Mouse (Mus musculus): ENCODE results near the gene Socs7. TPM values are rescaled to one million over a fixed set of nuclear protein-coding genes. Genes with fewer than 3 reads are reported as not detected.

Gene Socs7
- polyA plus RNA-seq, 1 experiment from 2014 or later: 1.1 TPM

DNA sequence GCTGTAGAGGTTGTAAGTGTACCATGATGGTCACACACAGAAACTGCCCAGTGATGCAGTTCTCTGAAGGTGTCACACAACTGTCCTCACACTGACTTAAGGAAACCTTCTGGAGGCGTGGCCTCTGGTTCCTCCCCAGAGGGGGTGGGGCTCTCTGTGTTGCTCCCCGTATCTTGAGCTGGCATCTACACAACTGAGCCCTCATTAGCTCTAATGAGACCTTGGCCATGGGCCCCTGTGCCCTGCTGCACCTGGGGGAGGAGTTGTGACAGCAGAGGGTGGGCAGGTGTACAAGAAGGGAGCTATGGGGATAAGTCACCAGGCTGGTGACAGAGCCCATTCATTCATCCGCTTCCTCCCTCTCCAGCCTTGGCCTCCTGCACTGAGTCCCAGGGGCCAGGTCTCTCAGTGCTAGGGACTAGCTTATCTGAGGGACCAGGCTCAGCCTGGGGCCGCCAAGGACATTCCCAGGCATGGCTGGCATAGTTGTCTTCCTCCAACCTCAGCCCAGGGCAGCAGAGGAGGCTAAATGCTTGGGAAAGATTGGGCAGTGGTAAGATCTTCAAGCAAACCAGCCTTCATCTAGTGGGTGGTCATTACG lies 61.8 kb downstream of the Socs7 start:
- Histone ChIP-seq H3K9ac (peak overlapping the region; percentile 66), H3K27me3 (no peaks in the 10 kb centered on the region), H3K4me3 (replicated peaks) (peak overlapping the region; percentile 45), H3K4me1 (replicated peaks) (peaks cover 73% of the 10 kb centered on the region), H3K9me3 (replicated peaks) (no peaks in the 10 kb centered on the region), H3K27ac (peak overlapping the region; percentile 90), H3K4me2 (peak overlapping the region; percentile 72), H3K36me3 (no peaks in the 10 kb centered on the region)
- ATAC-seq (ENCODE audit: low read depth) (peak; percentile 73), DNase-seq (peak; percentile 81)
- 24% methylated on average over 5 of the region's 5 CpGs for WGBS (ENCODE audit: insufficient replicate concordance)

DNA sequence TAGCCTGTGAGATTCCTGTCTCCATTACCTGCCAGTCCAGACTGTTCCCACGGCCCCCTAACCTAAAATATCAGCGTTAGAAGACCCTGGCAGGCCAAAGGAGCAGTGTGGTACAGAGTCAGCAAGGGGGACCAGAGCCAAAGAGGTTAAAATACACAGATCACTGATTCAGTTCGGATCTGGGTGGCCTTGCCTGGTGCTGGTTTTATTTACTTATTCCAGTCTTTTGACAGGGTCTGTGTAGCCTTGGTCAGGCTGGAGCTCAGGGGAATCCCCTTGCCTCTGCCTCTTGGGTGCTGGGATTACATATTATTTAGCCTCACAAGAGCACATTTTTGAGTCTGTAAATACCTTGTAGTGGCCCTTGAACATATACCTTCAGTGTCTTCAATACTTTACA lies 62.5 kb downstream of the Socs7 start:
- Histone ChIP-seq H3K27me3 (no peaks in the 10 kb centered on the region), H3K27ac (peak overlapping the region; percentile 90), H3K4me3 (replicated peaks) (no peak overlapping the region), H3K36me3 (no peaks in the 10 kb centered on the region), H3K4me2 (peak overlapping the region; percentile 72), H3K9me3 (replicated peaks) (no peaks in the 10 kb centered on the region), H3K9ac (peak overlapping the region; percentile 66), H3K4me1 (replicated peaks) (peaks cover 80% of the 10 kb centered on the region)
- DNase-seq (no peak), ATAC-seq (ENCODE audit: low read depth) (no peak)
- WGBS (ENCODE audit: insufficient replicate concordance): 58% methylated on average over 3 of the region's 3 CpGs

DNA sequence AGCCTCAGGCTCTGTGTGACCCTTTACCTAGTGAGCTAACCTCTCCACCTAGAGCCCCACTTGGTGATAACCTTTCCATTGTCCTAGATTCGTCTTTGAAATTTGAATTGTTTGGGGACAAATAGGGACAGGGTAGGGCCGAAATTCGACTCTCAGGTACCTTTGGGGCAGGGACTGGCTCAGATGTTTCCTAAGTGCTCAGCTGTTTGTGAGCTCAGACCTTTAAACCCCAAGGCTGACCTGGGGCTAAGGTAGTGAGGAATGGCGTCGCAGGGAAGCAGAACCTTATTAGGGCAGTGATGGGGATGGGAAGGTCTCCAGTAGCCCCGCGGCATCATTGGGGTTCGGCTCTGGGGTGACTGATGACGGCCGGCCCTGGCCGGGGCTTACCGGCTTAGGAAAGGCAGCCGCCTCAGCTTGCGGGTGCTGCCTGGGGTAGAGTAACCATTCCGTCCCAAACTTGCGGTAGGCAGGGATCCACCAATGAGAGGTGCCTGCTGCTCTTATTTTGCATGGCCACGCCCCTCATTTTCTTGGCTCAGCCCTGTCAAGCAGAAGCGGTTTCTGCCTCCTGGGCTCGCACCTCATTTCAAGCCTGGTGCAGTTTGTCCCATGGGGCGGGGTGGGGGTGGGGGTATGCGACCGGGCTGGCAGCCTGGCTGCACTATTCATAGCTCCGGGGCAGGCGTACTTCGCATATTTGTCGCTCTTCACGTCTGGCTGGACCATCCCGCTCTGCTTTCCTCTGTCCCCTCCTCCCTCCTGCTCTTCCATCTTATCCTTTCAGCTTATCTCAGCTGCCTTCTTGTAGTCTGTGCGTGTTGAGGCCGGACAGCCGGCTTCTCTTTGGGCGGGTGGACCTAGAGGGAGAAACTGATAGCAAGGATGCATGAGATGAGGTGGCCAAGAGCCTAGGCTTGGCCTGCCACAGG lies 65.7 kb downstream of the Socs7 start:
- Histone ChIP-seq H3K4me2 (peak overlapping the region; percentile 89), H3K36me3 (no peaks in the 10 kb centered on the region), H3K9me3 (replicated peaks) (no peaks in the 10 kb centered on the region), H3K4me3 (replicated peaks) (peak overlapping the region; percentile 59), H3K4me1 (replicated peaks) (peaks cover 85% of the 10 kb centered on the region), H3K27me3 (no peaks in the 10 kb centered on the region), H3K9ac (peak overlapping the region; percentile 79), H3K27ac (peak overlapping the region; percentile 96)
- WGBS (ENCODE audit: insufficient replicate concordance): 2% methylated on average over 32 of the region's 32 CpGs
- DNase-seq (peak; percentile 85), ATAC-seq (ENCODE audit: low read depth) (peak; percentile 85)

DNA sequence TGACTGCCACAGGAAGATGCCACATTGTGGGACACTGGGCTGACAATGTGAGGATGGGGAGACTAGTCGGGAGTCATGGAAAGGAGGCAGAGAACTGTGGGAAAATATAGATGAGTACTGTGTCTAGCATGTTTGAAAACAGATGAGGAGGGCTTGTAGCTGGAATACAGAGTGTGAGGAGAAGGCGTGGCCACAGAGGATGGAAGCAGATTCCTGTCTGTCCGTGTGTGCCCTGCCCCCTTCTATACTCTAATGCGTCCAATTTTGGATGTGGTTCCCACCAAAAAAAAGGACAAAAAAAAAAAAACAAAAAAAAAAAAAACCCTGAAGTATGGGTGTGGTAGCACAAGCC lies 66.4 kb downstream of the Socs7 start:
- ATAC-seq (ENCODE audit: low read depth) (peak; percentile 4; the same call in 1 of the 2 replicates), DNase-seq (no peak)
- no peaks in the 10 kb centered on the region for H3K36me3 ChIP-seq
- peak overlapping the region; percentile 96 for H3K27ac ChIP-seq
- WGBS (ENCODE audit: insufficient replicate concordance): 34% methylated on average over 4 of the region's 4 CpGs
- H3K9ac ChIP-seq: peak overlapping the region; percentile 79
- peaks cover 85% of the 10 kb centered on the region for H3K4me1 ChIP-seq (replicated peaks)
- peak overlapping the region; percentile 89 for H3K4me2 ChIP-seq
- H3K9me3 ChIP-seq (replicated peaks): no peaks in the 10 kb centered on the region
- H3K4me3 ChIP-seq (replicated peaks): peak overlapping the region; percentile 59
- no peaks in the 10 kb centered on the region for H3K27me3 ChIP-seq

DNA sequence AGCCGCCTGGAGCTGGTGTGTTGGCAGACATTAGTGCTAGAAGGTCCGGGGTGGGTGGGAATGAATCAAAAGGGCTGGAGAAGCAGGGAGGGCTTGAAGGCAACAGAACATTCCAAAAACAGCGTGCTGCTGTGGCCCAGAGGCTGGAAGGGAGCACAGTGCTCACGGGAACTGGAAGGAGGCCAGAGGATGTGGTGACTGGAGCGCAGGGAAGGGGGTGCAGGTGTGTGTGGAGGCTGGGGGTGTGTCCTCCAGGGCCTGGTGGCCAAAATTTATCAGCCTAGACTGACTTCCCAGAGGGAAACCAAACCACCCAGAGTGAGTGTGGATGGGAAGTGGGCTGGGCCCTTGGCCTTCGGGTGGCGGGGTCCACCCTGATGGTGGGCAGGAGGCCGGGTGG lies 67.3 kb downstream of the Socs7 start:
- Histone ChIP-seq H3K4me1 (replicated peaks) (peaks cover 85% of the 10 kb centered on the region), H3K27ac (peak overlapping the region; percentile 96), H3K27me3 (no peaks in the 10 kb centered on the region), H3K4me2 (peak overlapping the region; percentile 89), H3K36me3 (no peaks in the 10 kb centered on the region), H3K9ac (peak overlapping the region; percentile 79), H3K9me3 (replicated peaks) (no peaks in the 10 kb centered on the region), H3K4me3 (replicated peaks) (no peak overlapping the region)
- ATAC-seq (ENCODE audit: low read depth): no peak
- no peak for DNase-seq
- 73% methylated on average over 8 of the region's 8 CpGs for WGBS (ENCODE audit: insufficient replicate concordance)

DNA sequence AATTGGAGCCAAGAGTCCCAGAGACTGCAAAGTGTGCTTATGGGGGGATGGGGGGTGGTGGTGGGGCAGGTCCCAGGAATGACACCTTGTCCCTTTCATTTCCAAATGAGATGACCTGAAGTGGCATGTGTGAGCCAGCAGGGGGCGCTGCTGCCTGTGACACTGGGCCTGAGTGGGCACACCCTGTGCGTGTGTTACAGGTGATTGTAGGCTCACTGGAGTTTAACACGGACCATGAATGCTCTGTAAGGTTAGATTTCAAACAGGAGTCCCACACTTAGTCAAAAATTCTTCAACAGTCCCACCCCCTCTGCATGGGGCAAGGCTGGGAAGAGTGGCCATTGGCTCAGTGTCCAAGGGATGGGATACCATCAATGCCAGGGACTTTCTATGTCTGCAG lies 69.7 kb downstream of the Socs7 start:
- no peaks in the 10 kb centered on the region for H3K27me3 ChIP-seq
- ATAC-seq (ENCODE audit: low read depth): no peak
- H3K9ac ChIP-seq: 0 out of 2 replicates have a peak overlapping the region, but pooled peaks have one; percentile 27
- H3K4me1 ChIP-seq (replicated peaks): peaks cover 90% of the 10 kb centered on the region
- H3K9me3 ChIP-seq (replicated peaks): no peaks in the 10 kb centered on the region
- no peak overlapping the region for H3K4me2 ChIP-seq
- peak; percentile 70 for DNase-seq
- peak overlapping the region; percentile 65 for H3K27ac ChIP-seq
- WGBS (ENCODE audit: insufficient replicate concordance): 8% methylated on average over 3 of the region's 3 CpGs
- H3K36me3 ChIP-seq: no peaks in the 10 kb centered on the region
- H3K4me3 ChIP-seq (replicated peaks): no peak overlapping the region

DNA sequence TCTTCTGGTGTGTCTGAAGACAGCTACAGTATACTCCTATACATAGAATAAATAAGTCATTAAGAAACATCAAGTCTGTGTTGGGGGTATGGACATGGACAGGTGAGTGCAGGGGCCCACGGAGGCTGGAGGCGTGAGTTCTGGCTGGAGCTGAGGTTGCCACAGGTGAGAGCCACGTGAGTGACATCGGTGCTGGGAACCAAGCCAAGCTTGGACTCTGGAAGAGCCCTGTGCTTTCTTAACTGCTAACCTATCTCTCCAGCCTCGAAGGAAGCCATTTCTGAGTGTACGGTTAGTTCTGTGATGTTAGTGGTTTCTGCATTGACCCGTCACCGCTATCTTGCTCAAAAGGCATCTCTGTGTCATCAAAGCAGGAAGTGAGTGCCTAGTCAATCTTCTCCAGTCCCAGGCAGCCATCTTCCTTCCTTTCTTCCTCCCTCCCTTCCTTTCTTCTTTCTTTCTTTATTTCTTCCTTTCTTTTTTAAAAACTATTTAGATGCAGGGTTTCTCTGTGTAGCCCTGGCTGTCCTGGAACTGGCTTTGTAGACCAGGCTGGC lies 70.7 kb downstream of the Socs7 start:
- H3K36me3 ChIP-seq: no peaks in the 10 kb centered on the region
- H3K27me3 ChIP-seq: no peaks in the 10 kb centered on the region
- no peak for ATAC-seq (ENCODE audit: low read depth)
- 36% methylated on average over 8 of the region's 8 CpGs for WGBS (ENCODE audit: insufficient replicate concordance)
- peaks cover 91% of the 10 kb centered on the region for H3K4me1 ChIP-seq (replicated peaks)
- H3K27ac ChIP-seq: peak overlapping the region; percentile 100
- H3K9me3 ChIP-seq (replicated peaks): no peaks in the 10 kb centered on the region
- no peak for DNase-seq
- no peak overlapping the region for H3K9ac ChIP-seq
- no peak overlapping the region for H3K4me2 ChIP-seq
- no peak overlapping the region for H3K4me3 ChIP-seq (replicated peaks)

DNA sequence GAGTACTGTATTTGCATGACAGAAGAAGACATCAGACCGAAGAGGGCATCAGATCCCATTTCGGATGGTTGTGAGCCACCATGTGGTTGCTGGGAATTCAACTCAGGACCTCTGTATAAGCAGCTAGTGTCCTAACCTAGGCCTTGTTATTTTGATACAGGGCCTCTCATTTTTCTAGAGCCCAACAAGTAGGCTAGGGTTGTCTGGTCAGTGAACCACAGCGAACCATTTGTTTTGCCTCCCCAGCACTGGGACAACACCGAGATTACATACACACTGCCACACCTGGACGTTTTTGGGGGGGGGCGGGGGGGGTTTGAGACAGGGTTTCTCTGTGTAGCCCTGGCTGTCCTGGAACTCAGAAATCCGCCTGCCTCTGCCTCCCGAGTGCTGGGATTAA lies 71.8 kb downstream of the Socs7 start:
- 68% methylated on average over 8 of the region's 8 CpGs for WGBS (ENCODE audit: insufficient replicate concordance)

DNA sequence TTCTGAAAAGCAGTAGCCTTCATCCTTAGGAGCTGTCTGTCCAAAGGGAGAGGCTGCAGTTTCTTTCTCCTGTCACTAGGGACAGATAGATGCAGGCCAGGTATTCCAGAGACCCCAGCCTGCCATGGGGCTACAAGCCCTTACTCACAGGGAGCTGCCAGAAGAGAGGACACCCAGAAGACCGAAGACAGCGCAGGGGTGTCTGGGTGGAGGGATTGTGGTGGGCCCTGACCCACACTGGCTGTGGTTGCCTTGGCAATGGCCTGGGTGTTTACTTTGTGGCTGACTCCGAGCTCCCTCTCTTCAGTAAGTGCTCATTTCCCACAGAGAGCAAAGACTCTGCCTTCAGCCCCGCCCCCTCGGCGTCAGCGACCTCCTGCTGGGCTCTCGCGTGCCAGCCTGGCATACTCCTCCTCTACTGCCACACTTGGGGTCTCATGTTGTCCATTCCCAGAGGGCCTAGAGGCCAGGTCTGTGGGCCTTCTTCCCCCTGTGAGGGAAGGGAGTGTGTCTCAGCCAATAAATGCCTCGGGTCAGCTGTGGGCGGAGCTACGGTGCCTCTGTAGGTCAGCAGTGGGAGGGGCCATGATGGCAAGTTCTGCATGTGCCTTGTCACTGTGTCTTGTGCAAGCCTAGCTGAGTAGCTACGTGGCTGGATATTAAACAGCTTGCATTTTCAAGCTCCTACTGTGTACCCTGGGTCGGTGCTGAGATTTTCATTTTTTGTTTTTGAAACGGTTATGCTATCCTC lies 72.5 kb downstream of the Socs7 start:
- H3K9ac ChIP-seq: peak overlapping the region; percentile 75
- H3K4me3 ChIP-seq (replicated peaks): peak overlapping the region; percentile 65
- H3K27me3 ChIP-seq: no peaks in the 10 kb centered on the region
- peak; percentile 80 for ATAC-seq (ENCODE audit: low read depth)
- H3K36me3 ChIP-seq: no peaks in the 10 kb centered on the region
- H3K27ac ChIP-seq: peak overlapping the region; percentile 100
- 1% methylated on average over 15 of the region's 15 CpGs for WGBS (ENCODE audit: insufficient replicate concordance)
- peak; percentile 96 for DNase-seq
- peak overlapping the region; percentile 77 for H3K4me2 ChIP-seq
- no peaks in the 10 kb centered on the region for H3K9me3 ChIP-seq (replicated peaks)
- H3K4me1 ChIP-seq (replicated peaks): peaks cover 92% of the 10 kb centered on the region

More for the DNA sequence above, 71.8 kb downstream of the Socs7 start:
- Histone ChIP-seq H3K4me1 (replicated peaks) (peaks cover 92% of the 10 kb centered on the region), H3K9me3 (replicated peaks) (no peaks in the 10 kb centered on the region), H3K27me3 (no peaks in the 10 kb centered on the region), H3K9ac (0 out of 2 replicates have a peak overlapping the region, but pooled peaks have one; percentile 4), H3K27ac (peak overlapping the region; percentile 100), H3K4me3 (replicated peaks) (no peak overlapping the region), H3K4me2 (peak overlapping the region; percentile 77), H3K36me3 (no peaks in the 10 kb centered on the region)
- ATAC-seq (ENCODE audit: low read depth) (no peak), DNase-seq (no peak)

DNA sequence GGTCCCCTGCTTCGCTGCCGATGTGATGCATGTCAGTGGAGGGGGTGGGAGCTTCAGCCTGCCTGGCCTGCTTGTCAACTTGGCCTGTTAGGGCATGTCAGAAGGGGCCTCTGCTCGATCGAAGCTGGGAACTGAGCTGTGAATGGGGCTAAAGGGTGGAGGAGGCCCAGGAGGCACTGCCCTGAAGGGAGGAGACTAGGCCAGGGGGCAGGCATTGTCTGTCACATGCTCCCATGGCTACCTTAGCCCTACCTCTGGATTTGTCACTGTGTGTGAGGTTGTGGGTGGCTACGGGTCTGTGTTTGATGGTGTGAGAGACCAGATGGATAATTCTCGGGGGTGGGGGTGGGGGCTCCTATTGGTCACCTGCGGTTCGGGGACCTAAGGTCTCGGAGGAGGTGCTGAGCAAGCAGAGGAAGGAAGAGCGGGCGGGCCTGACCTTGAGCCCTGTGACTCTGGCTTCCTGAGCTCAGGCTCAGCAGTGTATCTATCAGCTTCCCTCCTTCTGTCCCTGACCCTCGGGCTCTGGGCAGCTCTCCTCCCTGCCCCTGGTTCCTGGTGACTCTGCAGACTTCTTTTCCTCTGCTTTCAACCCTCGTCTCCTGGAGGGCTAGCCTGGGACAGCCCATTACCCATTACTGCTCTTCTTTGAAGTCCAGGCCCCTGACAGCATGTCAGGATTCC lies 73.6 kb downstream of the Socs7 start:
- H3K4me3 ChIP-seq (replicated peaks): peak overlapping the region; percentile 65
- peak overlapping the region; percentile 100 for H3K27ac ChIP-seq
- H3K27me3 ChIP-seq: no peaks in the 10 kb centered on the region
- peaks cover 96% of the 10 kb centered on the region for H3K4me1 ChIP-seq (replicated peaks)
- no peaks in the 10 kb centered on the region for H3K36me3 ChIP-seq
- H3K9ac ChIP-seq: peak overlapping the region; percentile 75
- peak; percentile 63 for DNase-seq
- H3K4me2 ChIP-seq: peak overlapping the region; percentile 77
- no peaks in the 10 kb centered on the region for H3K9me3 ChIP-seq (replicated peaks)
- WGBS (ENCODE audit: insufficient replicate concordance): 12% methylated on average over 13 of the region's 13 CpGs
- peak; percentile 50 for ATAC-seq (ENCODE audit: low read depth)
